Mouse (Mus musculus) C2C12 (cell line): Measurements from ENCODE around the gene Kat2a.

Experiments used
- CTCF ChIP-seq: IDR thresholded peaks from one replicate; pipeline ENCODE4 v1.5.1; 2011; ENCODE audit not compliant: control insufficient read depth, insufficient read depth, insufficient read length
- MYOD1 ChIP-seq: IDR thresholded peaks from one replicate; pipeline ENCODE4 v1.6.1; 2011; ENCODE audit warnings: low read depth; ENCODE audit not compliant: control insufficient read depth, insufficient read length
- USF1 ChIP-seq: IDR thresholded peaks from one replicate; pipeline ENCODE4 v1.6.1; 2011; ENCODE audit warnings: low read depth, mild to moderate bottlenecking, control low read depth, moderate library complexity

GRCm38 (mm10) chr11:100736746-100737080, 24.4 kb upstream of the Kat2a start:
- TF ChIP-seq CTCF (no peak), MYOD1 (no peak), USF1 (no peak)
